Mouse (Mus musculus) layer of hippocampus, postnatal 36 days (tissue): ENCODE measurements around the gene Gm11114. TPM values are rescaled to one million over a fixed set of nuclear protein-coding genes. Genes with fewer than 3 reads are reported as not detected.

Source experiments
- DNase-seq, 2 experiments: peaks; one replicate each; pipeline ENCODE4 v3.0.0; 2022
- total RNA-seq, 2 experiments: library from RNA; stranded (reverse); gene quantifications; 2 replicates each; pipeline ENCODE4 v1.2.3; 2021

Gene Gm11114
- total RNA-seq, 2 experiments from 2014 or later, result not detected

DNA sequence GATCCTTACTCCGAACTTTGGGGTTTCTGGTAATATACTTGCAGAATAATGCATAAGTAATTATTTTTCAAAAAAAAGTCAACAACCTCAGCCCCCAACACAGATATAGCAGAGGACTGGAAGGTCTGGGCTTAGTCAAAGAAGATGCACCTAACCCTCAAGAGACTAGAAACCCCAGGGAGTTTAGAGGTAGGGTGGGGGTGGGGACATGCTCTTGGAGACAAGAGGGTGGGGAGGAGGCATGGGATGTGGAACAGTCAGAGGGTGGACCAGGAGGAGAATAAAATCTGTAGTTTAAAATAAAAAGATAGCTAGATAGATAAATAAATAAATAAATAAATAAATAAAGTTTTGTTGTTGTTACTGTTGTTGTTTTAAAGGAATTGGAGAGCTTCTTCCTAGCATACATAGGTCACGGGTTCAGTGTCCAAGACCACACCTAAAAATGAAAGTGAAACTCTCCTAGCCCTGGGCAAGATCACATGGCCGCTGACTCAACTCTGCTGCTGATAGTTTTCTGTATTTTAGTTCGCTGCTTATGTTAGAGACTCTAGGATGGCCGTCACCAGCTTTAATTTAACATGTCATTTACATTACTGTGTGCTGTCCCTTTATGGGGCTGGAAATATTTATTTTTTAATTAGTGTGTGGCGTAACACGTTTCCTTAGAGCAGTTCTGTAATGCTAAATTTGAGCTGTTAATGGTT lies 44.7 kb downstream of the Gm11114 start:
- DNase-seq, result no peak

Other genes starting within 250 kb of the Gm11114 start
- 1 to 10 TPM; 3.3 to 4.1 TPM for gene Tent5a, start 14.6 kb downstream of the Gm11114 start, total RNA-seq